Mouse (Mus musculus) left cerebral cortex, postnatal 4 days (tissue): ENCODE measurements at regions not wholly inside any gene's neighbourhood (a gene's known extent, or its start where the extent isn't known, plus 50 kb on each side); places are given as distances from the start of the nearest gene placed in this dataset.

Experiments used
- DNase-seq: peaks from one replicate; pipeline ENCODE4 v3.0.0-alpha.2; 2022
- intact Hi-C: fragments of 180-260 bp; cut with DNase I; formaldehyde crosslinking; loops from one replicate; pipeline ENCODE4 v1.15.1; 2025

- intact Hi-C loops: no loop called here
- DNase-seq: peak; percentile 74
These were observed 128.8 kb upstream of the Nmur2 start for GRCm38 (mm10) chr11:56169576-56169975.

DNA sequence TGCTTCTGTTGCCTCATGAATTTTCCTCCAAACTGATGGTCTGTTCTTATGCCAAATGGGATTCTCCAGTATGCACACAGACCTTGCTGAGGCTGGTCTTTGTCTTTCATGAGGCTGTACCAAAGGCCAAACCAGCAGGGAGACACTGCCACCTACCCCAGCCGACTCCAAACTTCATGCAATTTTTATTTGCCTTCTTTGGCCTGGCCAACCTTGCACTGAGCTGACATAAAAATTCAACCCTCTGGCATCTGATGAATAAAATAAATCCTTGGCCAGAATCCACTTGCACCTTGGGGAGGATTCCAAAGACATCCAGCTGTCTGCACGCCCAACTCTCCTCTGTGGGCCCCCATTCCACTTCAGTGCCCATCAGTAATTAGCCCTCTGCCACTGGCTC lies 126.0 kb upstream of the Nmur2 start:
- intact Hi-C loops: no loop called here
- DNase-seq: no peak

DNA sequence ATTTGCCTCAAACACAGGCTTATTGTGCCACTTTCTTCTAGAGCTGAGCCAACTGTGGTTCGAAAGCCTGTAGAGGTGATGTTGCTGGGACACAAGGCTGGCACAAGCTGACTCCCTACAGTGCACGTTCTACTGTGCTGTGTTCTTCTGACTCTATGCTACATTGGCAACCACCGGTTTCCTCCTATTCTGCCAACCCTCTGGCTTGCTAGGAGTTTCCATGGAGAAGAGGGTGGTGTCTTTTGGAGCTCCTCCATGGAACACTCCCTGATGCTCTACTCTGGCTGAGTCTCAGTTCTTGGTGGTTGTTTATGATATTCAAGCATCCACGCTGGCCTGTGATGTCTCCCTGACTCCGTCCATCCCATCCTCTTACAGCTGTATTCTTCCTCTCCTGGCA lies 124.9 kb upstream of the Nmur2 start:
- peak; percentile 41 for DNase-seq
- intact Hi-C loops: no loop called here

GRCm38 (mm10) chr11:56160286-56160685 lies 119.5 kb upstream of the Nmur2 start:
- intact Hi-C loops: no loop called here

DNA sequence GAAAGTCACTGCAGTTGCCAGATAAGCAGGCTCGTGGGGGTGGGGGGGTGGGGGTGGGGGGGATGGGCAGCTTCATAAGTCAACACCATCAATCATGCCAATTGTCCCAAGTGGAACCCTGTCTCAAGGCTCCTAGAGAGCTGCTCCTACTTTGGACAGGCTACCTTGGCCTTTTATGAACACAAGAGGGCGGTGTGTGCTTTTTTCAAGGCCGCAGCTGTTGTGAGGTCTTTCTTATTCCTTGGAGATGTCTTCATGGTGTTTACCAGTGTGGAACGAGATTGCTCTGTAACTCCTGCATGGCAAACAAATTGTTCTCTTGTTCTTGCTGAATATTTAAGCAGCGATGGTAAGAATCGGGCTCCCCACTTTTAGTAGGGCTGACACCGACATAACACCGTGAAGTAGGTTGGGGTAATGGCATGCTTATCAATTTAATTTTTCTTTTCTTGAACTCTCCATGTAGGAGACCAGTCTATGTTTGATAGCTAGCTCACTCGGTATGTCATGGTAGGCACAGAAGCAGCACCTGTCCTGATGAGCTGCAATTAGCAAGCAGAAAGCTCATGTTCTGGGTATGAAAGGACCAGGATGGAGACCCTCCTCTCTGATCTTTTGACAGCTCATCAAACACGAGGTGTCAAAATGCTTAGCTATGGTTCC lies 118.7 kb upstream of the Nmur2 start:
- DNase-seq: peak; percentile 60
- intact Hi-C loops: no loop called here

More at GRCm38 (mm10) chr11:56160286-56160685, 119.5 kb upstream of the Nmur2 start:
- DNase-seq: no peak

DNA sequence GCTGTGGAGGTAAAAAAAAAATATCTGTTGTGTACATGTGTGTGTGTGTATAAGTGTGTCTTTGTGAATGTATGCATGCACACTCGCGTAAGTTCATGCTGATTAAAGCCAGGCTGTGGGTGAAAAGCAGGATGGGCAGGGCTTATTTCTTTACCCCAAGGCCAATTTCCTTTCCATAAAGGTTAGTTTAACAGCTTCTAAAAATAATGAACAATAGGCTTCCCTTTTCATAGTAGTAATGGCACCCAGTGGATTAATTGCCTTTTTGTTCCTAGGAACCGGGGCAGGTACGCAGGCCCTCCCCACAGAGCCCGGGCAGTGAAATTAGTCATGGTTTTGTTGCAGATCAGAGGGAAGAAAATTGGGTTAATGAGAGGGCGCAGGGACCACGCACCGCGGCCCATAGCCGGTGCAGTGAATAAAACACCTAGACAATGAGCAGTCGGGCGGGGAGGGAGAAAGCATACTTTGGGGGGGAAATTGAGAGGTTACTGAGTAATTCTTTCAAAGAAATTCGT lies 110.1 kb upstream of the Nmur2 start:
- intact Hi-C loops: no loop called here
- no peak for DNase-seq

GRCm38 (mm10) chr11:56149752-56150151 lies 108.9 kb upstream of the Nmur2 start:
- no peak for DNase-seq
- intact Hi-C loops: loop anchor here (5.0 to 10.0 kb wide), 2 partner anchors 863 to 1065 kb away; partner anchors contain the start of gene Gria1

DNA sequence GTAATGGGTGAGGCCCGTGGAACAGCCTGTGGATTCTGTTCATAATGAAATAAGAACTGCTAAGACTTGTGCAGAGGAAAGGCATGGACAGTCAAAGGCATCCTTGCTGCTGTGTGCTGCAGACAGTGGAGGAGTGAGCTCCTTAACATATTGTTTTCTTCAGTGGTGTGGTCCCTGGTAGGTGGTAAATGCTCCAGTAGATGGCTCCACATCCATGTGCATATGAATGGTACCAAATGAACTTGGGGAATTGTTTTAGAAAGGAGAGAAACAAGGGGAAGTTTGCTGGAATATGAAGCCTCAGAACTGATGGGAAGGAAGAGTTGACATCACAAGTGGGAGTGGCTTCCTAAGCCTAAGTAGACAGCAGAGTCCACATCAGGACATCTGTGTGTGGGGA lies 108.1 kb upstream of the Nmur2 start:
- no peak for DNase-seq
- intact Hi-C loops: loop anchor here (5.0 to 10.0 kb wide), 2 partner anchors 863 to 1066 kb away; partner anchors contain the start of gene Gria1

DNA sequence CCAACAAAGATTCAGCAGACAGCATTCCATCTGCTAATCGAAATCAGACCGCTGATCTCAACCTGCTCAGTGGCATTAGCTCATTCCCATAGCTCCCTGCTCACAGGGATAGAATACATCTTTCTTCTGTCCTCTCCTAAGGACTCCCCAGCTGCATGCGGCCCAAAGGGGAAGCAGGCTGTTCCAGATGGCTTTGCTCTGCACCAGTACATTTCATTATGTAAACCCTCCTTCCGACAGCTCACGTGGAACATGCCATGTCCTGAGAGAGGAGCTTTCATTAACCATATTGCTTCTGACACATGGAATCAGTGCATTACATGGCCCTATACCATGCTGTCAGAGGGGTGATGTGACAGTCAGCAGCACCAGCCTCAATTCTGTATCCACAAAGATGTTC lies 105.9 kb upstream of the Nmur2 start:
- peak; percentile 50 for DNase-seq
- intact Hi-C loops: loop anchor here (5.0 to 10.0 kb wide), 2 partner anchors 866 to 1068 kb away; partner anchors contain the start of gene Gria1

DNA sequence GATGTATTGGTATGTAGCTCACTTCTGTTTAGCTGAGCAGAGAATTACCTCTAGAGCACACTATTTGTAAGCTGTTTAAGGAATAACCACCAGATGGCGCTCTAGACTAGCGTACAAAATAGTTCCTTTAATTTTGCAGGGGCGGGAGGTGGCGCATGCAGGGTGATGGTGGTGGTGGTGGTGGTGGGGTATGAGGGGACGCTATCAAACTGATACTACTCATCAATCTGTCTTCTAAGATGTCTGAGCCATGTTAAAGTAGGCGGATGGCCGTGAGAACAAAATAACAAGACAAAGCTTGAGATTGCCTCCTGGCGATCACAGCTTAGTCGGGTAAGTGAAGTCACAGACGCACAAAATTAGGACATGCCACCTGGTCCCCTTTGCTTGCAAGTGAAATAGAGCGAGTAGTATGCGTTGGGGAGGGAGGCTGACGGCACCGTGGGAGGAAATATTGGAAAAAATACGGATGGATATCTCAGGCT lies 90.6 kb upstream of the Nmur2 start:
- intact Hi-C loops: loop anchor here (2.0 to 10.0 kb wide), 3 partner anchors 1183 to 1643 kb away; no protein-coding TSS in a partner anchor
- DNase-seq: peak; percentile 40

GRCm38 (mm10) chr11:56116553-56117232 lies 75.9 kb upstream of the Nmur2 start:
- peak; percentile 33 for DNase-seq
- intact Hi-C loops: no loop called here

DNA sequence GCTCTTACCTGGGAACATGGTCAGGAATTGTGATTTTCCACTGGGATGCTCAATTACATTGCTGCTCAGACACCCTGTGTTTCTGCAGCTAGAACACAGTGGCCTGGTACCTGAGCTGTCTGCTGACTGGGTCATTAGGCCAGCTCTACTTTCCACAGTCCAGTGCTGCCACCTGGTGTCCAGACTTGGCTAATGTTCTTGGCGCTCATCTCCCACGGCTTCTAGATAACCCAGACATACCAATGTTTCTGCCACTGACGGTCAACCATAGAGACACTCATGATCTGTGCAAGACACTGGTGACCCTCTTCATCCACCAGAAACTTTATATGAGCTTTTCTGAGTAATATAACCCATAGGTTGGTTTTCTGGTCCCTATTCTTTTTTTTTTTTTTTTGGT lies 67.1 kb upstream of the Nmur2 start:
- intact Hi-C loops: loop anchor here (5.0 kb wide), 1 partner anchor 591 kb away; no protein-coding TSS in a partner anchor
- peak; percentile 82 for DNase-seq

GRCm38 (mm10) chr11:56105632-56106031 lies 64.8 kb upstream of the Nmur2 start:
- peak; percentile 65 for DNase-seq
- intact Hi-C loops: loop anchor here (2.0 to 5.0 kb wide), 2 partner anchors 93 to 588 kb away; no protein-coding TSS in a partner anchor

DNA sequence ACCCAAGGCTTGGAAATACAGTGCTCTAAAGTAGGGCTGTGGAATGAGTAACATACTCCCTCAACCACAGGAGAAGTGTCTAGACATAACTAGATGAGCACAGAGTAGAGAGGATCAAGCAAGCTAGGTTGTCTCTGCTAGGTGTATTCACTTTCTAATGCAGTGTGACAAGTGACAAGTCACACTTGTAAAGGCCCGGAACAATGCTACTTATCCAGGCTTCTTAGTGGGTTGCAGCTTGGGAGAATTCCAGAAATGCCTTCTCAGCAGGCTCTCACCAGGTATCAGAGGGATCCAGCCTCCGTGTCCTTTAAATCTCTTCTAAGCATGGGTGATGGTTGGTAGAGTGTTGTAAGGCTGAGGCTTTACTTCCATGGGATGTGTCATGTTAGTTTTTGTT lies 52.1 kb upstream of the Nmur2 start:
- intact Hi-C loops: no loop called here
- DNase-seq: no peak
